Mouse (Mus musculus) heart, embryonic 10.5 days (tissue): Measurements from ENCODE around the gene Sorcs3. TPM values are rescaled to one million over a fixed set of nuclear protein-coding genes. Genes with fewer than 3 reads are reported as not detected.

Source experiments
- DNase-seq: peaks from one replicate; pipeline ENCODE4 v3.0.0-alpha.2; 2017; ENCODE audit warnings: low spot score
- H3K27ac ChIP-seq: fragments of 300-500 bp; sonication (generic); 2 replicates; pipeline ENCODE4 v1.5.1; 2016; ENCODE audit warnings: mild to moderate bottlenecking
- H3K27me3 ChIP-seq: fragments of 300-500 bp; sonication (generic); 2 replicates; pipeline ENCODE4 v1.6.1; 2016; ENCODE audit warnings: mild to moderate bottlenecking; ENCODE audit not compliant: poor library complexity, insufficient read depth, severe bottlenecking
- H3K36me3 ChIP-seq: fragments of 300-500 bp; sonication (generic); 2 replicates; pipeline ENCODE4 v1.6.1; 2016; ENCODE audit warnings: mild to moderate bottlenecking, moderate library complexity
- H3K4me1 ChIP-seq: fragments of 300-500 bp; sonication (generic); 2 replicates; pipeline ENCODE4 v1.6.1; 2016; ENCODE audit warnings: mild to moderate bottlenecking
- H3K4me3 ChIP-seq: fragments of 300-500 bp; sonication (generic); 2 replicates; pipeline ENCODE4 v1.5.1; 2016; ENCODE audit warnings: mild to moderate bottlenecking, moderate library complexity
- H3K9me3 ChIP-seq: fragments of 300-500 bp; sonication (generic); 2 replicates; pipeline ENCODE4 v1.6.1; 2016; ENCODE audit warnings: mild to moderate bottlenecking, moderate library complexity
- WGBS: fragments of 180-500 bp; shearing (Covaris S2); methylation state at CpG from one replicate; pipeline ENCODE4 v1.1.7; 2016; 5-methylcytosine and 5-hydroxymethylcytosine counted together
- polyA plus RNA-seq: library from polyadenylated mRNA; unstranded; fragments of >200 nt; fragmentation: Nextera tagmentation; extraction: Ambion mirVana; gene quantifications from 2 replicates; pipeline ENCODE4 v1.2.1, GENCODE M21; 2016

The Sorcs3 gene
- polyA plus RNA-seq, 1 experiment from 2014 or later = 0.57 TPM

- Histone ChIP-seq H3K4me1 (no peaks in the 10 kb centered on the region), H3K4me3 (no peak overlapping the region), H3K27ac (no peak overlapping the region), H3K9me3 (no peaks in the 10 kb centered on the region), H3K27me3 (no peaks in the 10 kb centered on the region), H3K36me3 (no peaks in the 10 kb centered on the region)
- no peak for DNase-seq
- WGBS = 71% methylated on average over 3 of the region's 3 CpGs
These were observed 285.3 kb downstream of the Sorcs3 start for GRCm38 (mm10) chr19:48491111-48491510.

DNA sequence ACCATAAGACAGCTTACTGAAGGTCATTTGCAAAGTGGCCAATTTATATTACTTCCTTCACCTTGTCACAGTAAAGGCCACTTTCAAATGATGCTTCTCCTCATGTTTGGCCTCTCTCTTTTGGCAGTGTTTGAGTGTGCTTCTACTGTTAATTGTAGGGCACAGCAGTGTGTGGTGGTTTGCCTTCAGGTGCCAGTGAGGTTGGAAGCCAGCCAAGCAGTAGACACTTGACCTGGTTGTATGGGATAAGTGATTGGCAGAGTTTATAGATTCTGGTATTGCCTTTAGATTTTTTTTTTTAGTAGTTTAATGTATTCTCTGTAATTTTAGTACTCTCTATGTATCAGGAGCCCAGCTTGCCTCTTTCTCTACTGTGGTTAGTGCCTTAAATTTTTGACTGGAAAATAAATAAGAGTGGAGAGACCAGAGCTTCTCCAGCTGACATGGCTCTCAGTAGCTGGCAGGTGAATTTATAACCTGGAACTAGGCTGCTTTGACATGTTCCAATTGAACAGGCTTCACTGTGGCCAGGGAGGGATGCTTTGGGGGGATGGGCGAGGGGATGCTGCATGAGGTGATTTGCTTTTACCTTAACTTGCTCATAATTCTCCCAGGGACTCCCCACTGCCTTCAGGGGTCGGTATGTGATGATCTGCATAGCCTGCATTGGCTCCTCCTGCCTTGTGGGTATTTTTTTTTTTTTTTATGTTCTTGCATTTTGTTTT is 298.2 kb downstream of the Sorcs3 start:
- Histone ChIP-seq H3K9me3 (no peaks in the 10 kb centered on the region), H3K27ac (no peak overlapping the region), H3K27me3 (no peaks in the 10 kb centered on the region), H3K4me1 (no peaks in the 10 kb centered on the region), H3K4me3 (no peak overlapping the region), H3K36me3 (no peaks in the 10 kb centered on the region)
- no peak for DNase-seq
- 67% methylated on average over 2 of the region's 2 CpGs for WGBS

- H3K4me3 ChIP-seq = no peak overlapping the region
- H3K27ac ChIP-seq = no peak overlapping the region
- H3K27me3 ChIP-seq = no peaks in the 10 kb centered on the region
- no peaks in the 10 kb centered on the region for H3K9me3 ChIP-seq
- no peaks in the 10 kb centered on the region for H3K36me3 ChIP-seq
- no peak for DNase-seq
- 90% methylated on average over 7 of the region's 7 CpGs for WGBS
- no peaks in the 10 kb centered on the region for H3K4me1 ChIP-seq
These were observed 318.0 kb downstream of the Sorcs3 start for GRCm38 (mm10) chr19:48523803-48524202.

DNA sequence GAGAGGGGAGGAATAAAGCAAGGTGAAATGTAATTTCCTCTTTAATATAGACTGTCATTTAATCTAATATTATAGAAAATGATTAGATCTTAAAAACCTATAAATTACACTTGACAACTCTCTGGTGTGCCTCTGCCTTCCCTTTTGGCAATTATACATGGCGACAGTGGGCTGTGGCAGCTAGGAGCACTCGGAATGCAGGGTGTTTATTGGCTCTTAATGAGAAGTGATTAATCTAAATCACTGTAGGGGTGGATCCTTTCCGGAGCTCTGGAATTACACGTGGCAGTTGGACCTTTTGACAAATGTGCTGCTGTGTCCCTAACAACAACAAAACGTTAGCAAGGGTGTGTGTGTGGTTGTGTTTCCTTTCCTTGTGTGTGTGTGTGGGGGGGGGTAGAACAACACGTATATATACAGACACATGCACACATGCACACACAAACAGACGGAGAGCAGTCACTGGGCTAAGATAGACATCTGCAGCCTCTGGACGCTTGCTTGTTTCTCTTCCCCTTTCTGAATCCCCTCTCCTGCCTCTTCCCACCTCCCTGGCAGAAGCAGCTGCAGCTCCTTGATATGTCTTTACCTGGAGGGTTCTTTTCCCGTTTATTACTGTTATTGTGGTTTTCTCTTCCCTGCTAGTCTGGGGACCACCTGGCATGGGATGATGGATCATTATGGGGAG is 318.8 kb downstream of the Sorcs3 start:
- Histone ChIP-seq H3K27ac (no peak overlapping the region), H3K4me1 (no peaks in the 10 kb centered on the region), H3K9me3 (no peaks in the 10 kb centered on the region), H3K36me3 (no peaks in the 10 kb centered on the region), H3K27me3 (no peaks in the 10 kb centered on the region), H3K4me3 (no peak overlapping the region)
- WGBS = 61% methylated on average over 9 of the region's 9 CpGs
- no peak for DNase-seq

DNA sequence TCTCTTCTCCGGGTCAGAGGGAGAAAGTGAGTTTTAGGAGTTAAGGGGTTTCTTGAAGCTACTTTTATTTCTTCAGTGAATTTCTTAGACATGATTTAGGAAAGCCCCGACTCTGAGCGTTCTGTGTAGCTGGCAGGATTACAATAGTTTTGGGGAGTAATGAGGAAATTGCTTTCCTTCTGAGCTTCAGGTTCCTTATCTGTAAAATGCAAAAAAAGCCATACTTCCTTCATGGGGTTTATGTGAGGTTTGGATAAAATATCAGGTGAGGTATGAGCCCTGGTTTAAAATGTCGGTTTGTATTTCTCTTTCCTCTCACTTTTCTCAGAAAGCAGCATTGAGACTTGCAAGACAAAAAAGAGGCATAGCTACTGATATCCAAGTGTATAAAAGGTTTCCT is 327.8 kb downstream of the Sorcs3 start:
- WGBS = 82% methylated on average over 4 of the region's 4 CpGs
- Histone ChIP-seq H3K27me3 (no peaks in the 10 kb centered on the region), H3K27ac (no peak overlapping the region), H3K9me3 (no peaks in the 10 kb centered on the region), H3K4me3 (no peak overlapping the region), H3K4me1 (no peaks in the 10 kb centered on the region), H3K36me3 (no peaks in the 10 kb centered on the region)
- DNase-seq = no peak

DNA sequence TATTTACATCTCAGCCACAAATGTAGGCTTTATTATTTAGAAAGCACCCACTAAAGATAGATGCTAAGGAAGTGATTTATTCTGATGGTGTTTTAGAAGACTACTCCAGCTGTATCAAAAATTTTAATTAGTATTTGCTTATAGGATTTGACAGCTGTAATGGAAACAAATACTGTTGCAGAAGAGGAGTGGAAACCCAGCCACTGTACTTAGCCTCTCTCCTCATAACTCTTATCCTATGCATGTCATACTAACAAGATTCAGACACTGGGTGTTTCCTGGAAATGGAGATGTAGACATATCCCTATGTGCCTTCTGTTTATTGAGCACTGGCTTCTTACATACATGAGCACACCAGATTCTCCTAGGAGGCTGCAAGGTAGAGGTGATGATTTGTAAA is 338.5 kb downstream of the Sorcs3 start:
- no peak overlapping the region for H3K4me3 ChIP-seq
- no peak for DNase-seq
- H3K27ac ChIP-seq = no peak overlapping the region
- no peaks in the 10 kb centered on the region for H3K27me3 ChIP-seq
- no peaks in the 10 kb centered on the region for H3K4me1 ChIP-seq
- no peaks in the 10 kb centered on the region for H3K9me3 ChIP-seq
- H3K36me3 ChIP-seq = no peaks in the 10 kb centered on the region

DNA sequence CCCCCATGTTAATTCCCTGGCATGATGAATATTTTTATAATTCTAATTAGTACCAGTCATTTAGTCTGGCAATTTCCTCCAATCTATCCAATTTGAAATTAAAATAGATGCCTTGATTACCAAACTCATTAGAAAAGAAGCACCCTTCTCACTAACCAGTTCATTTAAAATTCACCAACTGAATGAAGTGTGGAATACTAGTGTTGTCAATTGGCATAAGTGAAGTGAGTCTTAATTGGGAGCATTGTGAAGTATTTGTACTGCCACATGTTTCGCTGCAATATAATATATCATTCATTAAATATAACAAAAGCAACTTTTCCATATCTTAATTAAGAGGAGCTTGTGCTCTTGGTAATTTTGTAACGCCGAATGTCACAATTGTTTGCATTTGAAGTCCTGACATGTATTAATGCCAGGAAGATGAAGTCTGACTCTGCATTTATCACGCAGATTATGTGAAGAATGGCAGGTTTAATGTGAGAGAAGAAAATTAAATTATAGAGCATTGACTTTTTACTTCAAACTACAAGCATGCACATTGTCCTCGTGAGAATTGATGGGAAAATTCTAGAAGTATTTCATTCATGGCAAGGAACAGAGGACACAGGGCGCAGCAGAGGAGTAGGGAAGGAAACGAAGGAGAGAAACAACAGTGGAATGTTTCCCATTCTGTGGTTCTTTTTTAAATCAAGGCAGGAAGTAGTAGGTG is 339.8 kb downstream of the Sorcs3 start:
- Histone ChIP-seq H3K4me1 (no peaks in the 10 kb centered on the region), H3K4me3 (no peak overlapping the region), H3K36me3 (no peaks in the 10 kb centered on the region), H3K9me3 (no peaks in the 10 kb centered on the region), H3K27ac (no peak overlapping the region), H3K27me3 (no peaks in the 10 kb centered on the region)
- 86% methylated on average over 7 of the region's 7 CpGs for WGBS
- DNase-seq = no peak

- Histone ChIP-seq H3K36me3 (no peaks in the 10 kb centered on the region), H3K4me1 (no peaks in the 10 kb centered on the region), H3K9me3 (no peaks in the 10 kb centered on the region), H3K27ac (no peak overlapping the region), H3K27me3 (no peaks in the 10 kb centered on the region), H3K4me3 (no peak overlapping the region)
- no peak for DNase-seq
- 92% methylated on average over 2 of the region's 2 CpGs for WGBS
These were observed 340.3 kb downstream of the Sorcs3 start for GRCm38 (mm10) chr19:48546133-48546448.

GRCm38 (mm10) chr19:48548143-48548881 is 342.5 kb downstream of the Sorcs3 start:
- H3K4me3 ChIP-seq = no peak overlapping the region
- no peak overlapping the region for H3K27ac ChIP-seq
- H3K4me1 ChIP-seq = no peaks in the 10 kb centered on the region
- 52% methylated on average over 9 of the region's 9 CpGs for WGBS
- H3K9me3 ChIP-seq = no peaks in the 10 kb centered on the region
- H3K27me3 ChIP-seq = no peaks in the 10 kb centered on the region
- DNase-seq = no peak
- H3K36me3 ChIP-seq = no peaks in the 10 kb centered on the region

DNA sequence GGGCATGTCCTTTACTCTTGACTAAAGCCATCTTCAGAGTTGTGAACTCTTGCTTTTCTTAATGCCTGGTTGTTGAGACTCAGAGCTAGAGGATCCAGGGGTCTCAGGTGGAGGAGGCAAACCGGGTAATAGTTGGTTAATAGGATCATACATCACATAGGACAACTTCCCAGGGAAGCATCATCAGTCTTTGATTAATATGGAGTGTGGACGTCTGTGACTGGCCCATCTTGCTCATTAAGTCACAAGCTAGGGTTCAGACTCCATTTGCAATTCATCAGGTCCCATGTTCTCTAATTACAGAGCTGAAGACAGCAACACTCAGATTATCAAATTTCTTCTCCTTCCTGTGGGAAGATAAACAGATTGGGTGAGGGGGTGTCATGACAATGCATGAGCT is 353.6 kb downstream of the Sorcs3 start:
- no peak for DNase-seq
- 64% methylated on average over 2 of the region's 2 CpGs for WGBS

GRCm38 (mm10) chr19:48575736-48576135 is 369.9 kb downstream of the Sorcs3 start:
- Histone ChIP-seq H3K27ac (no peak overlapping the region), H3K9me3 (no peaks in the 10 kb centered on the region), H3K27me3 (no peaks in the 10 kb centered on the region), H3K4me1 (no peaks in the 10 kb centered on the region), H3K4me3 (no peak overlapping the region), H3K36me3 (no peaks in the 10 kb centered on the region)
- WGBS = 84% methylated on average over 1 of the region's 1 CpGs
- no peak for DNase-seq

More for the DNA sequence above, 353.6 kb downstream of the Sorcs3 start:
- no peak overlapping the region for H3K27ac ChIP-seq
- H3K4me3 ChIP-seq = no peak overlapping the region
- H3K4me1 ChIP-seq = no peaks in the 10 kb centered on the region
- no peaks in the 10 kb centered on the region for H3K9me3 ChIP-seq
- no peaks in the 10 kb centered on the region for H3K36me3 ChIP-seq
- H3K27me3 ChIP-seq = no peaks in the 10 kb centered on the region

- no peaks in the 10 kb centered on the region for H3K36me3 ChIP-seq
- no peaks in the 10 kb centered on the region for H3K4me1 ChIP-seq
- H3K27ac ChIP-seq = no peak overlapping the region
- no peak overlapping the region for H3K4me3 ChIP-seq
- no peaks in the 10 kb centered on the region for H3K9me3 ChIP-seq
- H3K27me3 ChIP-seq = no peaks in the 10 kb centered on the region
- no peak for DNase-seq
- WGBS = 84% methylated on average over 5 of the region's 5 CpGs
These were observed 371.3 kb downstream of the Sorcs3 start for GRCm38 (mm10) chr19:48577169-48577568.
